Mouse (Mus musculus) c-Kit-negative CD71-positive TER-119-positive erythroid progenitor cells, embryonic 14.5 days (primary cell): ENCODE measurements at regions not wholly inside any gene's neighbourhood (a gene's known extent, or its start where the extent isn't known, plus 50 kb on each side); places are given as distances from the start of the nearest gene placed in this dataset.
A peak's percentile ranks its signal among the peaks of the same experiment; 100 is the strongest.

Experiments
- DNase-seq: peaks from one replicate; pipeline ENCODE4 v3.0.0-alpha.2; 2013; ENCODE audit warnings: low read depth, low spot score

DNA sequence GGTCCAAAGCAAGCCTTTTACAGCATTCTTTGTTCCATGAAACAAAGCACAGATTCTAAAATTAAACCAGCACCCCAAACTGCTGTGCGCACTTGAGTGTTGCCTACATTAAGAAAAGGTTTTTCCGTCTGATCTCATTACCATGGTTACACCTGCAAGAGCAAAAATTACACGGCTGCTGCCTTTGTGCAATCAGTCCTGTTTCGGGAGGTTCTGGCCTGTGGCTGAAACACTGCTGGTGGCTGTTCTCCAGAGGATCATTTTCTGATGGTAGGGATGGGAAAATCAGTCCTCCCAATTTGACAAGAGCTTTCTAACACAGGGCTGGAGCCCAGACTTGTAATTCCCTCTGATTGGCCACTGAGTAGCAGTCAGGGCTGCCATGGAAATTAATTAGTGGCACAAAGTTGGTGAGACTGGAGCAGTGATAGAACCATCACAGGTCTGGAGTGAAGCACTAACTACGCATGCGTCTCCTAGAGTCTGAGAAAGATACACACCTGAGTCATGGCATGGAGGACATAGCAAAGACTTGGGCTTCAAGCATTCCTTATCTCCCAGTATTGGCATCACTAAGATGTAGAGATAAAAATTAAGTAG lies 114.8 kb upstream of the Fam49a start:
- no peak for DNase-seq

DNA sequence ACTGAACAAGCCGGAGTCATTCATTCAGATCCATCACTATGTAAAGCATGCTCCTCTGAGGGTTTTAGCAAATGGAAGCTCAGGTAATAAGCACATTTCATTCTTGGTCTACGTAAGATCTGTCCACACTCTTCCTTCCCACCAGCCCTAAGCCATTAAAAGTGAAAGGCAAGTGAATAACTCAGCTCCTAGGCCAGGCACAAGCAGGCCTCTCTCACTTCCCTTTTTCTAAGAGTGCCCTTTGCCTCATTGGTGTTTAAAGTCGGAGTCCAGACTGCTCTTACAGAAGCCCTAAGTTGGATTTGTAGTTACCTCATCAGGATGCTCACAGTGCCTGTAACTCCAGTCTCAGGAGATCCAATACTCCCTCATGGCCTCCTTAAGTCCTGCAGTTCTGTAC lies 114.1 kb upstream of the Fam49a start:
- DNase-seq, result no peak

DNA sequence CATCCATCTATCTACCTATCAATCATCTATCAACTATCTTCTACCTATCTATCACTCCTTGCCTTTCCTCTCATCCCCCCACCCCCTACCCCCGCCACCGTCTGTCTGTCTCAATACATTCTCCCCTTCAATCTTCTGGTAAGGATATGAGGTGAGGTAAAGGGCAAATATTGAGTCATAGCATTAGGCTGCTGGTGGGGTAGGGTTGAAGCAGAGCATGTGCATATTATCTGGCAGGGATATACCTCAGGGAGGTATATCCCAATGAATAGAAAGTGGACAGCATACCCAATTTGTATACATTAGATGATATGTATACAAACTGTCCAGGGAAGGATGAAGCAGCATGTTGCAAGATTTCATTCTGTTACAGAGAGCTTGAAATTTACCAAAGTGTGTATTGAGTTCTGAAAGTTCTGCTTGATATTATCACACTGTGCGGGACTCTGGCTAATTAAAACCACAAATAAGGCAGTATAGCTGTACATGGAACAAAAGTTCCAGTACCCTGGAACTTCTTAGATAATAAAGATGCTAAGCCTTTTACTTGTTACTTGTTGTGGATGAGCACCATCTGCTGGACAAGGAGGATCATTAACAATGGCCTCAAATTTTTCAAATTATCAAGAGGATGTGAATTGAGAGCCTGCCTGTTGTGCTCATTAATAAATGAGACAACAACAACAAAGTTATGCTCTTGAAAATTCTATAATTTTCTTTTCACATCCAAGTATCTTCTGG lies 113.1 kb upstream of the Fam49a start:
- no peak for DNase-seq

DNA sequence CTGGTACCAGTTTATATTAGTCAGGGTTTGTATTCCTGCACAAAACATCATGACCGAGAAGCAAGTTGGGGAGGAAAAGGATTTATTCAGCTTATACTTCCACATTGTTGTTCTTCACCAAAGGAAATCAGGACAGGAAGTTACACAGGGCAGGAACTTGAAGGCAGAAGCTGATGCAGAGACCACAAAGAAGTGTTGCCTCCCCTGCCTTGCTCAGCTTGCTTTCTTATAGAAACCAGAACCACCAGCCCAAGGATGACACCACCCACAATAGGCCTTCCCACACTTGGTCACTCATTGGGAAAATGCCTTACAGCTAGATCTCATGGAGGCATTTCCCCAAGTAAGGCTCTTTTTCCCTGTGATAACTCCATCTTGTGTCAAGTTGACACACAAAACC lies 97.5 kb upstream of the Fam49a start:
- DNase-seq, result no peak

DNA sequence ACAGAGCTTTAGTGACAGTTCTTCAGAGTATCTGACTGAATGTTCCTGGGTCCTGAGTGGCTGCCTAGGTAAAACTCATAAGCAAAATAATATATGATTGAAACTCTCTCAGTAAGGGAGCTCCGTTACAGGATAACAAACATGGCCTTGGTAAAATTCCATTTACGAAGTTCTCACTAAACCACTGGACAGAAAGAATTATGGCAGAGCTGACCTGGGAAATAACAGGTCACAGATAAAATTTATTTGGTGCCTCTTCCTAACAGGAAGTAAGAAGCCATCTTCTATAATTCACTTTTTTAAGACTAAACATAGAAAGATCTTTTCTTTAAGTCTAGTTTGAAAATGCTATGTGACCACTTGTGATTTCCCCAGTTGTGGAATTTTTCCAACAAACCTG lies 91.4 kb upstream of the Fam49a start:
- no peak for DNase-seq

DNA sequence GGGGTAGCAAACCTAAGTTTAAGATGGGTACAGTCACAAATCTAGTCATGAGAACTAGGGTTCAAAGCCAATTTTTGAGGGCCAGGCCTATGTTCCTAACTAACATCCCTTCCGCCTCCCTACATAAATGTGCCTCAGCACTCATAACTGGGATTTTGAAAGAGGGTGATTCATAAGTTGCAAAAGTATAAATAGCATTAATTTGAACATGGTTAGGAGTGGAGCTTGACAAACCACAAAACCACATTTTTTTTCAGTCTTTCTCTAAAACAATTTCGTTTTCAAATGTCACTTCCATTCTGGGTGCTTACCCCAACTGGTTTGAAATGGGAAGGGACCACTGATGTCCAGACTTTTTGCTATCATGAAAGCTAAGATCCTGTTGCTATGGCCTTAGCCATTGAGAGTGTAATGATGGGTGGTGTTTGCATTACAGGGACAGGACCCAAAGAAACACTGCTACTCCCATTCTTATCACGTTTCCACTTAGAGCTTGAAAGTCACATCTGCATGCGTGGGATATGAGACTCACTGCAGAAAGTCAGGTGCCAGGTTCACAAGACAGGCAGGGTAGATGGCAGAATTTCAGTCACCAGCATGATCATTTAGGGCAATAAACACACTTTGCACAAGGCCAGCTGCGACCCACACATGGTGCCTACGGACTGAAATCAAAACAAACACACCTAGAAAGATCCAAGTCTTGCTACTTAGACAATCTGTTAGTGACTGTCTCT lies 89.7 kb upstream of the Fam49a start:
- DNase-seq, result no peak

DNA sequence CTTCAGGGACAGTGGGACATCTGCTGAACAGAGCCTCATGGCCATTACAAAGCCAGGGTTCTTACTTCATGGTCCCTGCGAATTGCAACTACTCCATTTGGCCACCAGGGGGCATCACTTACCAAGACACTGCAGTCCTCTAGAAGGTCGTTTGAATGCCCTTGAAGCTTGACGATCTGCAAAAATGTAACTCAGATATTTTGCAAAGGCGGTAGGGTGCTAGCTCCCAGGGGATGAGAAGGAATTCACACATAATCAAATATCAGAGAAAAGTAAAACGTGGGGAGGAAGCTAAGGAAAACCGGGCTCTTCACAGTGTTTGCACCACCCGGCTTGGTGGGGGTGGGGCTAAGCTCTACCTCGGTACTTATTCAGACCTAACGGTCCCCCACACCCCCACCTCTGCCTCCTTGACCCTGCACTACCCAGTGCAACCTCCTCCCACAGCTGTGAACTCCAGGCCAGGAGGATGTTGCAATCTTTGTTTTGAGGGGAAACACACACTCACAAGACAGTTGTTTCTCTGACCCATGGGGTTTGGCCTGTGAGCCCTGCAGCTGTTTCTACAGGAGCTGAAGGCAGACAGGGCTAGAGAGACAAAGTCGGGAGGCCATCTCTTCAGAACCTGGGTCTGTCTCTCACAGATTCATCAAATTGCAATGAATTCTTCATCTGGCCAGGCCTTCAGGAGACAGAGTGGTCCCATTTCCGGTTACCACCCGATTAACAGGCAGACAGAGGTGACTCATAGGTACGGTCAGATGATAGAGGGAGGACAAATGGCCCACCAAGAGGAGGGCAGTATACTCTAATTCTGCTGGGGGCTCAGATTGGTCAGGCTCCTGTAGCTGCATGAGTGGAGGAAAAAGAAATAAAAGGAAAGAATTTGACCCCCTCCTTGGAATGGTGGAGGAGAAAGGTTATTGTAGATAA lies 85.3 kb upstream of the Fam49a start:
- DNase-seq, result peak; percentile 4

DNA sequence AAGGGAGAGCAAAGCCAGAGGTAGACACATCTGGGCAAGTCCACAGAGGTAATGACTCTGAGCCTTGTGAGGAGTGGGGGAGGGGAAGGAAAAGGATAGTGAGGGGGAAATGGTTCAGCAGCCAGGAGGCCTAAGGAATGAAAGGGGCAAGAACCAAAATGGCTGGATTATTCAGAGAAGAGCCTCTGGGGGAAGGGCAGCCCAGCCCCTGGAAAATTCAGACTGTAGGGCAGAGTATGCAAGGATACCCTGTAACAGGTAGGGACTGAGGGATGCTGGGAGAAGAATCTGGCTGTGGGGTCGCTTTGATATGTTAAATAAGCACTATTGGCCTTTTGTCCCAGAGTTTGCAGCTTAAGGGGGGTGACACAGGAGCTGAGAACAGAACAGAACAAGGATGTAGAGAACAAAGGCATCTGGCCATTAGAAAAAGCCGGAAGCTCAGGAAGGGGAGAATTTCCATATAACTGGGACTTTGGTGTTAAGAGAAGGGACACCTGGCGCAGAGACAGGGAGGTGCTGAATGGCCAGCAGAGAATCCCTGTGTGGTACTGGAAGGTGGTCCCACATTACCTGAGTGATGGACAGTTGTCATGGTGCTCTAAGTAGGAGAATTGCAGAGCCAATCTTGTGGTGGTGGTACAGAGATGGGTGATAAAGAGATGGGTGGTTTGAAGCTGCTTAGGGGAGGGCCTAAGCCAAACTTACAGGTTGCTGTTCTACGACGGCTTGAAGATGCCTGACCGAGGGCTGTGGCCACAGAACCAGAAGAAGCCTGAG lies 84.5 kb upstream of the Fam49a start:
- no peak for DNase-seq

DNA sequence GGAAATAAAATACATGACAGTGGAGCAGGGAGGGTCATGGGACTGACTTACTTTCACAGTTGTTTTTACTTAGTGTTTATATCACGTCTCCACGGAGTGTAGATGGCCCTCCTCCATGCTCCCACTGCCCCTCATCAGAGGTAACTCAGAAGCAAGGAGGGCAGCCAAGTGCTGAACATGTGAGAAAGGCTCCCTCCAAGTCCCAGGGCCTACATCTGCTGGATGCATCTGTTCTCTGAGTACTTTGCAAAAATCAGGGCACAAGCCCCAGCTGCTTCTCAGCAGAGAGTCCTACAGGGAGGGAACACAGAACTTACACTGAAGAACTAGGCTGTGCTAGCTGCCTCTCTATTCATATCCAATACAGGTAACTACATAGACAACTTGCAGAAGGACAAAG lies 83.5 kb upstream of the Fam49a start:
- no peak for DNase-seq

DNA sequence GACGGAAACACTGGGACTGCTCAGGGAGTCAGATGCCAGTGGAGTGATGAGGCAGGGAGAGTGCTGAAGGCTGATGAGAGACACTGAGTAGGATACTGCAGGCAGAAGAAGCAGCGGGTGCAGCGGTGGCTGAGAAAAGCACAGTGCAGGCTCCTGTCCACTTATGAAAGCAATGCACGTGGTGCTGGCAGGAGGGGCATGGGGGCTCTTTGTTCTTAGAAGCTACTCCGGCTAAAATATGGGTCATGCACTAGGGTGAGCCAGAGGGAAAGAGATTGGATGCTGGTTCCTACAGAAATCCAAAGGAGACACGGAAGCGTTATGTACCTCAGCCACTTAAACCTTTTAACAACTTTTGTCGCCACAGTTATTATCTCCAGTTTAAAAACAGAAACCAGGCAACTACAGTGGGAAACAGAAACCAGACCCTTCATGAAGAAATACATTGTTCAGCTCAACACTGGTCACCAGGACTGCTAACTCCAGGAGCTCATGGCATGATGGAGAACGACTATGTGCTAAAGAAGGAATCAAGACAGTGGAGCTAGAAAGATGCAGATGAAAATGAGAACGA lies 82.6 kb upstream of the Fam49a start:
- DNase-seq, result no peak

DNA sequence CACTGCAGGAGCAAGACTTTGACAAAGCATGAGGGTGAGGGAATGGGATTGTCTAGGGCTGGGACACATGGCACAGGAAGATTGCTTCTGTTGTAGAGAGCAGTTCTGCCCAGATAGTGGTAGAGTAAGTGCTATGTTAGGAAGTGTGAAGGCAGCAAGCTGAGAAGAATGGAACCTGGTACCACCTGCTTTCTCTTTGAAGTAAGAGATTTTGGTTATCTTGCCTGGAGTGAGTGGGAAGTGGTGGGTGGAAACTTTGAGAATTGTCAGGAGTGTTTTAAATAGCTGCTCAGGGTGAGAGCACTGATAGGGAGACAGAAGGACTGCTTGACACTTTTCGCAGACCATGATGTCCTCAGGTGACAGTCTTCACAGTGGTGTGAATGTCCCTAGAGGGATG lies 81.0 kb upstream of the Fam49a start:
- DNase-seq, result no peak

DNA sequence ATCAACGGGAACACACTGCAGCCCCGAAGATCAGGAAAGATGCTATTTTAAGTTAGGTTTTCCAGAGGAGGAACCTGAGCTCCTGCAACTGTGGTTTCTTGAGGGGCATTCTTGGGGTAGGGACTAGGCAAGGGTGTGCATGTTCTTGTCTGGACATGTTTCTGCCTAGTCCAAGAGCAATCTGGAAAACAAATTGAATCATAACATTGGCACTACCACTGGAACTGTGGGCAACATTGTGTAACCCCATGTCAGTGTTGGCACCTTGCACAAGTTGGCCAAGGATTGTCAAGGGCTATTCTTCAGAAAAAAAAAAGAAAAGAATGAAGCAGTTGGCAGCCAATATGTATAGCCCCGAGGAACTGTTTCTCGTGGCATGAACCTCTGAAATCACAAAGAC lies 80.3 kb upstream of the Fam49a start:
- DNase-seq, result no peak

DNA sequence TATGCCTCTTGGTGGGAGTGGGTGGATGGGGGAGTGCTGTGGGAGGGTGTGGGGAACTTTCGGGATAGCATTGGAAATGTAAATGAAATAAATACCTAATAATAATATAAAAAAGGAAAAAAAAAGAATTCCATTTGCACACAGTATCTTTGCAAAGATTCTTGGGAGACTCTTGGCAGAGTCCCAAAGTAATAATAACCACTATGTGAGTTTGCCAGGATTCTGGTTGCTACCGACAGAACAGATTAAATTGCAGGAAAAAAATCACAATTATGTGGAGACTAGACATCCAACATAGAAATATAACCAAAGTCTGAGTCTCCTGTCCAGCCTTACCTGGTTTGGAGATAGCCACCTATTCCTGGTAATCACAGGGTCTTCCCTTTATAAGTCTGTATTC lies 75.6 kb upstream of the Fam49a start:
- DNase-seq, result no peak

DNA sequence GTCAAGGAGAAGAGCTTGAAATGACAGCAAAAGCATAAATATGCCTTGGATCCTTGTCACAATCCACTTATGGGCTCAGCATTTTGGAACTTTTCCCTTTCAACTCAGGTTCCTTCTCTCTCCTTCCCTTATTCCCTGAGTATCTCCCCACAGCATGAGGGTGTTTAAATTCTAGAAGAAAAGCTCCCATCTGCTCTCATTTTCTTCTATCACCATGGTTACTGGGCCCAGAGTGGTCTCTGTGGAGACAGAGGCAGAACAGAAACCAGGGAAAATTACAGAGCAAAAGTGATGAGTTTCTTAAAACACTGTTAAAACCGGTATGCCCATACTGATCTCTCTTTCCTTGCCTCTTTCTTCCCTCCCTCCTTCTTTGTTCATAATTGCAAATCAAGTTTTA lies 66.9 kb upstream of the Fam49a start:
- no peak for DNase-seq

DNA sequence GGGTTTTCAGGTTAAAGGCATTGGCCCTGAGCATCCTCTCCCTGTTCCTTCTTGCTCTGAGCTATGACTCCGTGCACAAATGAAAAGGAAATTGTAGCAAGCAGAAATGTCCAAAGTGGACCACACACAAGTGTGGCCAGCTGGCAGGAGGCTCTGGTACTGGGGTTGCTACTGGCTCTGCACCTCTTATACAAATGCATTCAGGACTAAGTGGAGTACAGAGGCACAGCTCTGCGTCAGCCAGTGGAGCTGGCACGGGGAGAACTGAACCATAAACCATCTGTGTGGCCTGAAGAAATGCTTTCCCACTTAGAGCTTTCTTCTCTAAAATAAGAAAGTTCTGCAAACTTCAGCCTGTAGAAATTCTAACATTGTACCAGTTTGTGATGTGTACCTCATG lies 65.3 kb upstream of the Fam49a start:
- DNase-seq, result no peak

DNA sequence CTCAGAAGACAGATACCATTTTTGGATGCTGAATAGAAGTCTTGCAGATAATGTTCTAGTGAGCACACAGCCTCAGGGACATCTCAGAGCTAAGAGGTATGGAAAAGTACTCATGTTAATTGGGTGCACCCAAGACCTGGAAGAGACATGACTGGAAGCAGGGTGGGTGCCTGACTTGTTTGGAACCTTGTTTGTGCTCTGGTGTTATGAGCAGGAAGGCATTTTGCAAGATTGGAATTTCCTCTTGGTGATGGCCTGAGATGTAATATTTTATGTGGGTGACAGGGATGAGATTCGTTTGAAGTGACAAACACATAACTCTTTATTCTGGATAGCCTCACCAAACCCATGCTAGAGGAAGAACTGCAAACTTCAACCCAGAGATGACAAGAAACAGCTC lies 53.7 kb upstream of the Fam49a start:
- no peak for DNase-seq
